Mouse (Mus musculus): ENCODE measurements around the gene Angpt4. TPM values are rescaled to one million over a fixed set of nuclear protein-coding genes. Genes with fewer than 3 reads are reported as not detected.

The Angpt4 gene
- polyA plus RNA-seq (2015; fragmentation: Nextera tagmentation; extraction: Ambion mirVana) = 0.05 and 0.28 TPM in 2 replicates

DNA sequence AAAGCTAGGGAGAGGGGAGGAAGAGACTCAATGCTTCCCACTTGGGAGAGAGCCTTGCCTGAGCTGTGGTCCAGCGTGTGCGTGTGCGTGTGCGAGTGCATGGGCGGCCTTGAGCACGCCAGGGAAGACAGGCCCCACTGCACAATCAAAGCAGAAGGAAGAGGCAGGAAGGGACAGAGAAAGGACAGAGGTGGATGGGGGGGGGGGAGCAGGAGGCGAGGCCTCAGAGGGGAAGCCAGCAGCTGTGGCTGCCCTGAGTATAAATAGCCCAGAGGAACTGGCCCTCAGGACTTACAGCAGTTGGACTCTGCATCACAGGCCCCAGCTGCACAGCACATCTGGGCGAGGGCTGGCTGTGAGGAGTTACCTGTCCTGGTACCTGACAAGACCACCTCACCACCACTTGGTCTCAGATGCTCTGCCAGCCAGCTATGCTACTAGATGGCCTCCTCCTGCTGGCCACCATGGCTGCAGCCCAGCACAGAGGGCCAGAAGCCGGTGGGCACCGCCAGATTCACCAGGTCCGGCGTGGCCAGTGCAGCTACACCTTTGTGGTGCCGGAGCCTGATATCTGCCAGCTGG lies at the start of gene Angpt4:
Gene Angpt4, plus strand, starts transcription at position 292 of the 582 bp plus-strand sequence.
- peaks cover 18% of the 10 kb centered on the region for H3K4me1 ChIP-seq
- H3K9ac ChIP-seq = peak within 1 kb of the TSS; percentile 3; the same call in 1 of the 2 replicates
- no peak within 1 kb of the TSS for H3K4me3 ChIP-seq
- no peak within 1 kb of the TSS for H3K4me2 ChIP-seq
- peak; percentile 14; the same call in 1 of the 2 replicates for ATAC-seq (ENCODE audit: extremely low read depth, insufficient number of reproducible peaks, low FRiP score, low TSS enrichment)
- H3K27me3 ChIP-seq (replicated peaks) = 0 out of 2 replicates have a peak, but pooled peaks cover 7% of the 10 kb centered on the region
- no peak within 1 kb of the TSS for H3K27ac ChIP-seq (replicated peaks)
- WGBS = 51% methylated on average over 12 of the region's 13 CpGs
- H3K36me3 ChIP-seq = no peaks in the 10 kb centered on the region
- no peaks in the 10 kb centered on the region for H3K9me3 ChIP-seq

GRCm38 (mm10) chr2:151862257-151862810 lies 48.7 kb upstream of the Angpt4 start:
- Histone ChIP-seq H3K9me3 (no peaks in the 10 kb centered on the region), H3K4me2 (no peak overlapping the region), H3K9ac (no peak overlapping the region), H3K4me1 (no peaks in the 10 kb centered on the region), H3K27me3 (replicated peaks) (peaks cover 16% of the 10 kb centered on the region), H3K36me3 (no peaks in the 10 kb centered on the region), H3K27ac (replicated peaks) (no peak overlapping the region), H3K4me3 (no peak overlapping the region)
- no peak for ATAC-seq (ENCODE audit: extremely low read depth, insufficient number of reproducible peaks, low FRiP score, low TSS enrichment)
- WGBS = 43% methylated on average over 5 of the region's 5 CpGs

DNA sequence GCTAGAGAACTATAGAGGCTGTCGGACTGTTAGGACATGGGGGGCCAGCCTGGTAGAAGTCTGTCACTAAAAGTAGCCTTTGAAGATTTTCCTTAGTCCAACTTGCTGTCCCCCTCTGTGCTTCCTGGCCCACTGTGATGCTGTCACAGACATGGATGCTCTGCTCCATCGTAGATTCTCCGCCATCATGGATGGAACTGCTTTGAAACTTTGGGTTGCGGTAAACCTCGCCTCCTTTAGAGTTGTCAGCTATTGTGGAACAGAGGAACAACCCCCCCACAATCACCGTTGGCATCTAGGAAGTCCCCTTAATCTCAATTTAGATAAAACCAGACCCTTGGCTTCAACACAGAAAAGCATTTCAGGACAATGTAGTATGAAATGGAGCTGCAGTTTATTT lies 46.1 kb upstream of the Angpt4 start:
- Histone ChIP-seq H3K4me2 (no peak overlapping the region), H3K27me3 (replicated peaks) (peaks cover 21% of the 10 kb centered on the region), H3K27ac (replicated peaks) (no peak overlapping the region), H3K4me1 (no peaks in the 10 kb centered on the region), H3K9me3 (no peaks in the 10 kb centered on the region), H3K9ac (no peak overlapping the region), H3K4me3 (no peak overlapping the region), H3K36me3 (no peaks in the 10 kb centered on the region)
- ATAC-seq (ENCODE audit: extremely low read depth, insufficient number of reproducible peaks, low FRiP score, low TSS enrichment) = no peak
- WGBS = 78% methylated on average over 6 of the region's 6 CpGs

DNA sequence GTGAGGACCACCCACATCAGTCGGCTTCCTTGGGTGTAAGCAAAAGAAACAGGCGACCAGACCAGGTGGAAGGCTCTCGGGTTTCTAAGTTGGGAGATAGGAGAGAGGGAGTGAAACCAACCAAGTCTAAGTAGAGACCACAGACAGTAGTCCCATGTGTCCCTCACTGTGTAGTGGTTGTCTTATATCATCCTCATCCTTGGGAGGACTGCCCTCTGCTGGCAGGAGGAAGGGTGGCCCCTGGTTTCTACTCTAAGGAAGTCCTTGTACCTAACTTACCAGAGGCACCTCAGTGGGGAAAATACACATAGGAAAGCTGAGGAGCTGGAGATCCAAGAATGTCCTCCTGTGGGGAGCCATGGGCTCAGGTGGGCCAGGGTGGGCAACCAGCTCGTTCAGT lies 44.5 kb upstream of the Angpt4 start:
- Histone ChIP-seq H3K4me3 (no peak overlapping the region), H3K27ac (replicated peaks) (no peak overlapping the region), H3K27me3 (replicated peaks) (peaks cover 20% of the 10 kb centered on the region), H3K36me3 (no peaks in the 10 kb centered on the region), H3K4me1 (no peaks in the 10 kb centered on the region), H3K4me2 (no peak overlapping the region), H3K9me3 (no peaks in the 10 kb centered on the region), H3K9ac (no peak overlapping the region)
- no peak for ATAC-seq (ENCODE audit: extremely low read depth, insufficient number of reproducible peaks, low FRiP score, low TSS enrichment)
- WGBS = 29% methylated on average over 4 of the region's 4 CpGs

DNA sequence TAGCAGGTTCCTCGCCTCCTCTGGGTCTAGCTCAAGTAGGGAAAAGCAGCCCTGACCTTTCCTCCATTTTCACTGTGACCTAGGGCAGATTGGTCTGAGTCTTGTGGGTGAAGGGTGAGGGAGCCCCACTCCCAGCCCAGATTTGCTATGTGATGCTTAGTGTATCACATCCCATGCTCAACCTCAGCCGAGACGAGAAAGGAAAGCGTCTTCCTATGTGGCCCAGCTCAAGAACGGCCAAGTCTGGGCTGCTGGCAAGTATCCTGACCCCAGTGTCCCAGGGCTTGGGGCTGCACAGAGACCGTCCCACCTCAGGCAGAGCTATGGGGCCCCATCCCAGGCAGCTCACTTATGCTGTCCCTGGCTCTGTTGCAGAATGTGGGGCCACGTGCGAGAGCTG lies 42.8 kb upstream of the Angpt4 start:
- WGBS = 75% methylated on average over 8 of the region's 8 CpGs

DNA sequence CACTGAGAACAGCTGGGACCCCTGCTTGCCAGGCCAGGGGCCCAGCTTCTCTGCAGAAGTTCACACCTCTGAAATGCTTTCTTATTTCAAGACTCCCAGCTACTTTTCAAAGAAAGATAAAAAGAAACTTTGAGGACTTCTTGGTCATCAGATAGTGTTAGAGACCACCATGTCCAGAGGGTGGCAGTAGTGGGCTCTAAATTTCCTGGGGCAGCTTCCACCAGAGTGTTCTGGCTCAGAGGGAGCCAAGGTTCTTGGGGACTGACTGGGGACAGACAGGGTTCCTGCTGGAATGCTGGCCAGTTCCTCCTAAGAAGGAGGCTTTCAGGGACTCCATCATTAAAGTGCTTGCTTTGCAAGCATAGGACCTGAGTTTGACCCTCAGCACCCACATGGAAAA lies 36.5 kb upstream of the Angpt4 start:
- no peak overlapping the region for H3K4me2 ChIP-seq
- no peak overlapping the region for H3K4me3 ChIP-seq
- H3K9ac ChIP-seq = no peak overlapping the region
- no peaks in the 10 kb centered on the region for H3K9me3 ChIP-seq
- H3K27ac ChIP-seq (replicated peaks) = no peak overlapping the region
- no peak for ATAC-seq (ENCODE audit: extremely low read depth, insufficient number of reproducible peaks, low FRiP score, low TSS enrichment)
- peaks cover 46% of the 10 kb centered on the region for H3K27me3 ChIP-seq (replicated peaks)
- H3K36me3 ChIP-seq = no peaks in the 10 kb centered on the region
- no peaks in the 10 kb centered on the region for H3K4me1 ChIP-seq

More for the DNA sequence above, 42.8 kb upstream of the Angpt4 start:
- H3K27ac ChIP-seq (replicated peaks) = no peak overlapping the region
- ATAC-seq (ENCODE audit: extremely low read depth, insufficient number of reproducible peaks, low FRiP score, low TSS enrichment) = no peak
- no peaks in the 10 kb centered on the region for H3K4me1 ChIP-seq
- no peaks in the 10 kb centered on the region for H3K9me3 ChIP-seq
- peaks cover 35% of the 10 kb centered on the region for H3K27me3 ChIP-seq (replicated peaks)
- H3K4me2 ChIP-seq = no peak overlapping the region
- no peak overlapping the region for H3K4me3 ChIP-seq
- no peak overlapping the region for H3K9ac ChIP-seq
- no peaks in the 10 kb centered on the region for H3K36me3 ChIP-seq

DNA sequence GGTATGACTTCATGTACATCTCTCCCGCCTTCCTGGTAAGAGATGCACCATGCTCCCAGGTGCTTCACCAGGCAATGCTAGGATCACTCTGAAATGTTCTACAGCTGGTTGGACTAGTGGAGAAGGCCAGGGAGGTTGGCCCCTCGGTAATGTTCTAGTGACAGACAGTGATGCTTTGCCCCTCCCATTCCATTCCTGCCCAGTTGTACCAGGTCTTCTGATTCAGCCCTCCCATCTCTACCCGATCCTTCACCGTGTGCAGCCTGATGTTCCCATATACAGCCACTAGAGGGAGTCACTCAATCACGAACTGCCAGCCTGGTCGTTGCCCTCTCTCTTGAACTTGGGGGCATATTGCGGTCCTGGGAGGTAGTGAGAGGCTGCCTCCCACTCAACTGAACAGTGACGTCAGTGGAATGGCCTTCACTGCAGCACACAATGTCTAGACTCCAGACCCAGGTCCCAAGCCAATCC lies 35.0 kb upstream of the Angpt4 start:
- Histone ChIP-seq H3K9ac (no peak overlapping the region), H3K4me3 (no peak overlapping the region), H3K4me2 (no peak overlapping the region), H3K27me3 (replicated peaks) (peaks cover 46% of the 10 kb centered on the region), H3K4me1 (no peaks in the 10 kb centered on the region), H3K9me3 (no peaks in the 10 kb centered on the region), H3K27ac (replicated peaks) (no peak overlapping the region), H3K36me3 (no peaks in the 10 kb centered on the region)
- WGBS = 13% methylated on average over 8 of the region's 8 CpGs
- 0 out of 2 replicates have a peak, but pooled peaks have one; percentile 10 for ATAC-seq (ENCODE audit: extremely low read depth, insufficient number of reproducible peaks, low FRiP score, low TSS enrichment)

- no peaks in the 10 kb centered on the region for H3K4me1 ChIP-seq
- H3K9ac ChIP-seq = no peak overlapping the region
- WGBS = 55% methylated on average over 3 of the region's 3 CpGs
- peaks cover 27% of the 10 kb centered on the region for H3K27me3 ChIP-seq (replicated peaks)
- no peaks in the 10 kb centered on the region for H3K9me3 ChIP-seq
- H3K4me3 ChIP-seq = no peak overlapping the region
- no peak overlapping the region for H3K27ac ChIP-seq (replicated peaks)
- no peak overlapping the region for H3K4me2 ChIP-seq
- H3K36me3 ChIP-seq = no peaks in the 10 kb centered on the region
- ATAC-seq (ENCODE audit: extremely low read depth, insufficient number of reproducible peaks, low FRiP score, low TSS enrichment) = no peak
These were observed 32.4 kb upstream of the Angpt4 start for GRCm38 (mm10) chr2:151878645-151879044.

DNA sequence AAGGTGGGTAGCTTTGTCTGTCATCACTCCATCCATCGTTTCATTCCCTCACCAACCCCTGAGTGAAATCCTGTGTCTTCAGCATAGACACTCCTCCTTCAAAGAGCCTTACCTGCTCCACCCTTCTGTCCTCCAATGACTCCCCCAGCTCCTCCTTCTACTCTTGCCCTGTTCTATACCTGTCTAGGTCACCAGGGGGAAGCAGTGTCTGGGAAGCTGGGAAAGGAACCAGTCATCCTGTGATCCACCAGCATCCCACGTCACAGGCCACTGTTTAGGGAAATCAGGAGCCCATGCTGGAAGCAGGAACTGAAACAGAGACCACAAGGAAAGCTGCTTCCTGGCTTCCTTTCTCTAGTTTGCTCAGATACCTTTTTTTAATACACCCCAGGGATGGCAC lies 31.2 kb upstream of the Angpt4 start:
- ATAC-seq (ENCODE audit: extremely low read depth, insufficient number of reproducible peaks, low FRiP score, low TSS enrichment) = no peak

DNA sequence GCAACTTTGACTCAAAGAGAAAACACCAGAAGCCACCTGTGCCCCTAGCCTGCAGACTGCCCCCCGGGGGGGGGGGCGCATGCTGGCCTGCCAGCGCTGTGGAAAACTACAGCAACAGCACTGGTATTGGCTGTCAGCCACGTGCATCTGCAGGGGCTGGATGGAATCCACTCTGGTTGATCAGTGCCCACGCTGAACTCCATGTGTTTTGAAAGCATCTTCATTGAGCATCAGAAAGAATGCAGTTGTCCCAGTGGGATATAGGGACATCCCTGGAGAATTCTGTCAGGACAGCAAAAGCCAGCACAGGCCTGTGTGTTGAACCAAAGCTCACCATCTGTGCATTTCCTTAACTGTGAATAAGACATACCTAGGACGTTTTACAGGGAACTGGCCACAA lies 20.0 kb upstream of the Angpt4 start:
- H3K4me3 ChIP-seq = no peak overlapping the region
- WGBS = 55% methylated on average over 6 of the region's 6 CpGs
- ATAC-seq (ENCODE audit: extremely low read depth, insufficient number of reproducible peaks, low FRiP score, low TSS enrichment) = no peak
- no peaks in the 10 kb centered on the region; the same call in 1 of the 2 replicates for H3K4me1 ChIP-seq
- no peak overlapping the region for H3K4me2 ChIP-seq
- no peak overlapping the region for H3K9ac ChIP-seq
- H3K9me3 ChIP-seq = no peaks in the 10 kb centered on the region
- H3K27ac ChIP-seq (replicated peaks) = no peak overlapping the region
- no peaks in the 10 kb centered on the region; the same call in 1 of the 2 replicates for H3K27me3 ChIP-seq (replicated peaks)
- no peaks in the 10 kb centered on the region for H3K36me3 ChIP-seq

More for the DNA sequence above, 31.2 kb upstream of the Angpt4 start:
- Histone ChIP-seq H3K4me2 (no peak overlapping the region), H3K36me3 (no peaks in the 10 kb centered on the region), H3K27ac (replicated peaks) (no peak overlapping the region), H3K4me3 (no peak overlapping the region), H3K27me3 (replicated peaks) (peaks cover 17% of the 10 kb centered on the region; the same call in 1 of the 2 replicates), H3K9ac (no peak overlapping the region), H3K9me3 (no peaks in the 10 kb centered on the region), H3K4me1 (no peaks in the 10 kb centered on the region)
- 44% methylated on average over 2 of the region's 2 CpGs for WGBS

GRCm38 (mm10) chr2:151893122-151893774 lies 17.8 kb upstream of the Angpt4 start:
- no peak overlapping the region for H3K9ac ChIP-seq
- no peaks in the 10 kb centered on the region; the same call in 1 of the 2 replicates for H3K4me1 ChIP-seq
- H3K27me3 ChIP-seq (replicated peaks) = no peaks in the 10 kb centered on the region; the same call in 1 of the 2 replicates
- ATAC-seq (ENCODE audit: extremely low read depth, insufficient number of reproducible peaks, low FRiP score, low TSS enrichment) = no peak
- no peaks in the 10 kb centered on the region for H3K9me3 ChIP-seq
- H3K36me3 ChIP-seq = no peaks in the 10 kb centered on the region
- 43% methylated on average over 15 of the region's 15 CpGs for WGBS
- no peak overlapping the region for H3K4me3 ChIP-seq
- no peak overlapping the region for H3K4me2 ChIP-seq
- no peak overlapping the region for H3K27ac ChIP-seq (replicated peaks)
